Mouse (Mus musculus): Measurements from ENCODE around the gene Abi2.

GRCm38 (mm10) chr1:60510584-60510983, 101.2 kb downstream of the Abi2 start:
- TF ChIP-seq CTCF (IDR thresholded peaks at IDR 0.05; ENCODE audit: low read depth, low read length), result no peak
- no peak for TF ChIP-seq EP300 (IDR thresholded peaks at IDR 0.05; ENCODE audit: insufficient read depth, low read depth, low read length)
- TF ChIP-seq POLR2A (IDR thresholded peaks at IDR 0.05; ENCODE audit: insufficient read depth, low read length), result no peak

Measured in ES-Bruce4 (cell line).